Mouse (Mus musculus): ENCODE results near the gene Il17c. TPM values are rescaled to one million over a fixed set of nuclear protein-coding genes. Genes with fewer than 3 reads are reported as not detected.

Il17c gene
- polyA plus RNA-seq, 1 experiment from 2014 or later: not detected

Small RNA genes lying within 50 kb of the gene (microRNA-seq; reads per million reads assigned to microRNA genes)
- not detected for gene Gm24366

Other genes with a start within 250 kb of the Il17c start
- 0.41 and 0.65 TPM in 2 replicates for gene Zfpm1, start 139.9 kb upstream of the Il17c start, polyA plus RNA-seq (2015; fragmentation: Nextera tagmentation; extraction: Ambion mirVana)
- not detected in 2 replicates for gene Trhr2, start 61.3 kb upstream of the Il17c start, polyA plus RNA-seq (2015; fragmentation: Nextera tagmentation; extraction: Ambion mirVana)
- gene Zc3h18, start 45.4 kb upstream of the Il17c start, polyA plus RNA-seq (2015; fragmentation: Nextera tagmentation; extraction: Ambion mirVana): 44.7 and 47.5 TPM in 2 replicates
- gene Cyba, start 10.9 kb downstream of the Il17c start, polyA plus RNA-seq (2015; fragmentation: Nextera tagmentation; extraction: Ambion mirVana): 25.1 and 30.5 TPM in 2 replicates
- 51.0 and 60.0 TPM in 2 replicates for gene Mvd, start 21.4 kb downstream of the Il17c start, polyA plus RNA-seq (2015; fragmentation: Nextera tagmentation; extraction: Ambion mirVana)
- not detected in 2 replicates for gene Snai3, start 38.7 kb downstream of the Il17c start, polyA plus RNA-seq (2015; fragmentation: Nextera tagmentation; extraction: Ambion mirVana)
- 39.6 and 41.8 TPM in 2 replicates for gene Rnf166, start 54.0 kb downstream of the Il17c start, polyA plus RNA-seq (2015; fragmentation: Nextera tagmentation; extraction: Ambion mirVana)
- 72.5 and 87.3 TPM in 2 replicates for gene Ctu2, start 54.1 kb downstream of the Il17c start, polyA plus RNA-seq (2015; fragmentation: Nextera tagmentation; extraction: Ambion mirVana)
- 1.9 and 3.4 TPM in 2 replicates for gene Piezo1, start 129.3 kb downstream of the Il17c start, polyA plus RNA-seq (2015; fragmentation: Nextera tagmentation; extraction: Ambion mirVana)
- 12.0 and 13.9 TPM in 2 replicates for gene Cdt1, start 146.0 kb downstream of the Il17c start, polyA plus RNA-seq (2015; fragmentation: Nextera tagmentation; extraction: Ambion mirVana)
- 184 and 204 TPM in 2 replicates for gene Aprt, start 154.9 kb downstream of the Il17c start, polyA plus RNA-seq (2015; fragmentation: Nextera tagmentation; extraction: Ambion mirVana)
- 3.8 and 4.6 TPM in 2 replicates for gene Galns, start 189.4 kb downstream of the Il17c start, polyA plus RNA-seq (2015; fragmentation: Nextera tagmentation; extraction: Ambion mirVana)
- 72.0 and 92.6 TPM in 2 replicates for gene Trappc2l, start 189.6 kb downstream of the Il17c start, polyA plus RNA-seq (2015; fragmentation: Nextera tagmentation; extraction: Ambion mirVana)
- not detected in 2 replicates for gene Pabpn1l, start 200.7 kb downstream of the Il17c start, polyA plus RNA-seq (2015; fragmentation: Nextera tagmentation; extraction: Ambion mirVana)